Mouse (Mus musculus): ENCODE results near the gene Glra2.
"Not testable (repeated sequence)": the region's sequence is repeated elsewhere in the genome, so short reads cannot be mapped to it uniquely, and the experiment has no call there.

The Glra2 gene

GRCm38 (mm10) chrX:165326939-165327698, at the start of gene Glra2:
Glra2 (minus strand) TSS chrX:165327393.
- DNase-seq (ENCODE audit: extremely low read depth, insufficient read length, low spot score): no peak

GRCm38 (mm10) chrX:165362798-165363197, 35.6 kb upstream of the Glra2 start:
- DNase-seq (ENCODE audit: extremely low read depth, insufficient read length, low spot score): no peak

GRCm38 (mm10) chrX:165344611-165345010, 17.4 kb upstream of the Glra2 start:
- no peak for DNase-seq (ENCODE audit: extremely low read depth, insufficient read length, low spot score)

GRCm38 (mm10) chrX:165327699-165328333, 623 bp upstream of the Glra2 start:
- DNase-seq (ENCODE audit: extremely low read depth, insufficient read length, low spot score): no peak

- DNase-seq (ENCODE audit: extremely low read depth, insufficient read length, low spot score): no peak
Measured at GRCm38 (mm10) chrX:165193550-165193949, 133.6 kb downstream of the Glra2 start.

GRCm38 (mm10) chrX:165191170-165191569, 136.0 kb downstream of the Glra2 start:
- DNase-seq (ENCODE audit: extremely low read depth, insufficient read length, low spot score): no peak

GRCm38 (mm10) chrX:165182948-165183347, 144.2 kb downstream of the Glra2 start:
- DNase-seq (ENCODE audit: extremely low read depth, insufficient read length, low spot score): not testable (repeated sequence)

- DNase-seq (ENCODE audit: extremely low read depth, insufficient read length, low spot score): no peak
Measured at GRCm38 (mm10) chrX:165156549-165156948, 170.6 kb downstream of the Glra2 start.

- no peak for DNase-seq (ENCODE audit: extremely low read depth, insufficient read length, low spot score)
Measured at GRCm38 (mm10) chrX:165104171-165104570, 223.0 kb downstream of the Glra2 start.
